ENCODE assay signal across 30 mouse cellular contexts in genomic region chr6:29118963-29119362, GRCm38 (mm10). TPM values are rescaled to one million over a fixed set of nuclear protein-coding genes. Genes with fewer than 3 reads are reported as not detected.
"Had no signal": no experiment of that assay in that cellular context is flagged by ENCODE, and none has a peak within 500 bp of the region (broad histone marks: within the 10 kb centered on the region; RNA-seq: fewer than 3 reads in every experiment).

No protein-coding gene starts in this region.

- ATAC-seq: forebrain, embryonic 13.5 days; forebrain, embryonic 14.5 days; forebrain, embryonic 15.5 days; forebrain, postnatal 0 days had no signal

- H3K27ac ChIP-seq: embryonic facial prominence, embryonic 10.5 days; embryonic facial prominence, embryonic 12.5 days; embryonic facial prominence, embryonic 13.5 days; embryonic facial prominence, embryonic 15.5 days; forebrain, embryonic 10.5 days; forebrain, embryonic 12.5 days; forebrain, embryonic 13.5 days; forebrain, embryonic 15.5 days; gastrocnemius, adult 2 months; heart, adult 2 months; heart, embryonic 10.5 days had no signal

- H3K4me3 ChIP-seq: embryonic facial prominence, embryonic 10.5 days; embryonic facial prominence, embryonic 12.5 days; embryonic facial prominence, embryonic 13.5 days; embryonic facial prominence, embryonic 15.5 days; erythroblast, embryonic 14.5 days; forebrain, embryonic 10.5 days; forebrain, embryonic 12.5 days; forebrain, embryonic 13.5 days; forebrain, embryonic 15.5 days; gastrocnemius, adult 2 months; heart, adult 2 months; heart, embryonic 10.5 days had no signal

- DNase-seq: cerebellum, adult 9-10 months; cerebellum, adult 9-11 months; cerebellum, postnatal 25 days; cerebellum, postnatal 36 days; embryo, embryonic 11 days; forebrain, postnatal 0 days; gastrocnemius, adult 2 months; gastrocnemius, postnatal 10 days; gastrocnemius, postnatal 14 days; gastrocnemius, postnatal 25 days; gastrocnemius, postnatal 36 days; heart, adult 18-20 months; heart, adult 2 months had no signal

- H3K27me3 ChIP-seq: embryonic facial prominence, embryonic 12.5 days; embryonic facial prominence, embryonic 13.5 days; embryonic facial prominence, embryonic 15.5 days; forebrain, embryonic 12.5 days; forebrain, embryonic 13.5 days; forebrain, embryonic 15.5 days had no signal

- H3K4me2 ChIP-seq: embryonic facial prominence, embryonic 12.5 days; embryonic facial prominence, embryonic 13.5 days; embryonic facial prominence, embryonic 15.5 days; forebrain, embryonic 12.5 days; forebrain, embryonic 13.5 days; forebrain, embryonic 15.5 days had no signal

- H3K4me1 ChIP-seq: embryonic facial prominence, embryonic 12.5 days; forebrain, embryonic 10.5 days; heart, embryonic 10.5 days had no signal

- H3K9ac ChIP-seq: embryonic facial prominence, embryonic 12.5 days; embryonic facial prominence, embryonic 13.5 days; embryonic facial prominence, embryonic 15.5 days; forebrain, embryonic 12.5 days; forebrain, embryonic 13.5 days; forebrain, embryonic 15.5 days; forebrain, postnatal 0 days had no signal

- H3K36me3 ChIP-seq: embryonic facial prominence, embryonic 15.5 days had no signal

- H3K9me3 ChIP-seq: embryonic facial prominence, embryonic 10.5 days; embryonic facial prominence, embryonic 12.5 days; embryonic facial prominence, embryonic 13.5 days; embryonic facial prominence, embryonic 15.5 days; forebrain, embryonic 10.5 days; forebrain, embryonic 12.5 days; forebrain, embryonic 13.5 days; forebrain, embryonic 15.5 days; heart, embryonic 10.5 days had no signal

RNA-seq across cellular contexts. Expression of gene Lep, which starts 58.9 kb away (rescaled TPM):
- total RNA-seq: common myeloid progenitor, adult 5-6 weeks; forebrain, postnatal 0 days; granulocyte monocyte progenitor cell, adult 5-6 weeks had no signal
- polyA plus RNA-seq: cortical plate, adult 2 months; embryonic facial prominence, embryonic 10.5 days; embryonic facial prominence, embryonic 11.5 days; embryonic facial prominence, embryonic 12.5 days; embryonic facial prominence, embryonic 13.5 days; embryonic facial prominence, embryonic 15.5 days; erythroblast, embryonic 14.5 days; forebrain, embryonic 10.5 days; forebrain, embryonic 11.5 days; forebrain, embryonic 12.5 days; forebrain, embryonic 13.5 days; forebrain, embryonic 14.5 days; forebrain, embryonic 15.5 days; forebrain, postnatal 0 days; frontal cortex, adult 2 months; heart, embryonic 10.5 days had no signal
